Mouse (Mus musculus): ENCODE data around the gene Olfr846. TPM values are rescaled to one million over a fixed set of nuclear protein-coding genes. Genes with fewer than 3 reads are reported as not detected.

Olfr846 gene
- 0.04 TPM for polyA plus RNA-seq (2012; fragmentation: generic; extraction: Trizol)
- long read RNA-seq, experiment 1: 0 reads
- long read RNA-seq, experiment 2: 0 reads

DNA sequence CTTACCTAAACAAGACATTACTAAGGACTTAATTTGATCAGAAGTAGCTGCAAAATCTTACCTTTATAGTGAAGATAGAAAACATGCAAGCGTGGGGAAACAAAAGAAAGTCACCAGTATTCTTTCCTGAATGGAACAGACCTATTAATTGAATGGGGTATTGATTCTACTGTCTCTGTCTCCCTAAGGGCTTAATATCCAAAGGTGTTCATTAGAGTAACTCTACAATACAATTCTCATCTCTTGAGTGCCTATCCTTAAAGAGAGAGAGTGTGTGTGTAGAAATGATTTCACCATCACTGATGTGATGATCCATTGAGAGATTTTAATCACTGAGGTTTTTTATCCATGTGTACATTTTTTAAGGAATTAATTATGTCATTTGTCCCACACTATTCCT, at the start of gene Olfr846:
TSS of gene Olfr846 (minus strand) at position 101 of the 400 bp plus-strand sequence.
- no peak within 1 kb of the TSS for H3ac ChIP-seq (ENCODE audit: control insufficient read depth, insufficient read length, low read depth)
- TF ChIP-seq MYOD1 (IDR thresholded peaks at IDR 0.05; ENCODE audit: control insufficient read depth, insufficient read length, low read depth) (no peak), FOSL1 (IDR thresholded peaks at IDR 0.05; ENCODE audit: insufficient read depth, low read length, poor library complexity, severe bottlenecking) (no peak), CTCF (IDR thresholded peaks at IDR 0.05; ENCODE audit: control insufficient read depth, insufficient read depth, insufficient read length) (no peak), MYOG (IDR thresholded peaks at IDR 0.05; ENCODE audit: control insufficient read depth, extremely low read depth, insufficient read length) (no peak), USF1 (IDR thresholded peaks at IDR 0.05; ENCODE audit: low read depth) (no peak), MAX (IDR thresholded peaks at IDR 0.05) (no peak), CEBPB (IDR thresholded peaks at IDR 0.05; ENCODE audit: low read depth) (no peak)
- no peaks in the 10 kb centered on the region for H3K79me3 ChIP-seq (ENCODE audit: low read depth)
- H3K4me3 ChIP-seq (ENCODE audit: insufficient read depth, poor library complexity, severe bottlenecking): no peak within 1 kb of the TSS
- no peaks in the 10 kb centered on the region for H3K27me3 ChIP-seq (ENCODE audit: control insufficient read depth, insufficient read depth, insufficient read length)
- no peaks in the 10 kb centered on the region for H3K36me3 ChIP-seq (ENCODE audit: control insufficient read depth, insufficient read depth)
- no peaks in the 10 kb centered on the region for H3K79me2 ChIP-seq (ENCODE audit: control insufficient read depth, insufficient read depth)

DNA sequence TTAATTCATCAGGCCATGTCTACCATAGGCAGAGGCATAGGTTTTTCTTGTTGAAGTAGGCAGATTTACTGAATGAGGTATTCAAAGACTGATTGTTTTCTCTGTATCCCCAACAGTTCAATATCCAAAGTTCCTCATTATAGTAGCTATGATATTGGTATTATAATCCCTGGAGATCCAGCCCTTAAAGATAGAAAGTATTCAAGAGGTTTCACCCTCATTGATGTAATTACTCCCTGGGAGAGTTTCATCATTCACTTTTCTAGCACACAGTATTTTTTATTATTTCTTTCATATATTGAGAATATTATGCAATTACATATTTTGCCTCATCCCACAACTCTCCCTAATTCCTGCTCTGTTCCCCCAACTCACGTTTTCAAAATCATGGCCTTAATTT, 14.8 kb upstream of the Olfr846 start, which contains the start of gene Olfr847:
TSS of gene Olfr847 (minus strand) at position 101 of the 400 bp plus-strand sequence.
- Histone ChIP-seq H3K36me3 (ENCODE audit: control insufficient read depth, insufficient read depth) (no peaks in the 10 kb centered on the region), H3K4me3 (ENCODE audit: insufficient read depth, poor library complexity, severe bottlenecking) (no peak within 1 kb of the TSS), H3K27me3 (ENCODE audit: control insufficient read depth, insufficient read depth, insufficient read length) (no peaks in the 10 kb centered on the region), H3K79me2 (ENCODE audit: control insufficient read depth, insufficient read depth) (no peaks in the 10 kb centered on the region), H3ac (ENCODE audit: control insufficient read depth, insufficient read length, low read depth) (no peak within 1 kb of the TSS), H3K79me3 (ENCODE audit: low read depth) (no peaks in the 10 kb centered on the region)
- TF ChIP-seq MYOG (IDR thresholded peaks at IDR 0.05; ENCODE audit: control insufficient read depth, extremely low read depth, insufficient read length) (no peak), MYOD1 (IDR thresholded peaks at IDR 0.05; ENCODE audit: control insufficient read depth, insufficient read length, low read depth) (no peak), CTCF (IDR thresholded peaks at IDR 0.05; ENCODE audit: control insufficient read depth, insufficient read depth, insufficient read length) (no peak), USF1 (IDR thresholded peaks at IDR 0.05; ENCODE audit: low read depth) (no peak), FOSL1 (IDR thresholded peaks at IDR 0.05; ENCODE audit: insufficient read depth, low read length, poor library complexity, severe bottlenecking) (no peak), CEBPB (IDR thresholded peaks at IDR 0.05; ENCODE audit: low read depth) (no peak), MAX (IDR thresholded peaks at IDR 0.05) (no peak)

GRCm38 (mm10) chr9:19336157-19336556, 27.6 kb downstream of the Olfr846 start, which contains the start of gene Olfr845:
Gene Olfr845 (plus strand): TSS chr9:19336457.
- TF ChIP-seq CTCF (IDR thresholded peaks at IDR 0.05; ENCODE audit: control insufficient read depth, insufficient read depth, insufficient read length): no peak
- H3K79me2 ChIP-seq (ENCODE audit: control insufficient read depth, insufficient read depth): no peaks in the 10 kb centered on the region
- no peaks in the 10 kb centered on the region for H3K27me3 ChIP-seq (ENCODE audit: control insufficient read depth, insufficient read depth, insufficient read length)
- H3ac ChIP-seq (ENCODE audit: control insufficient read depth, insufficient read length, low read depth): no peak within 1 kb of the TSS
- H3K36me3 ChIP-seq (ENCODE audit: control insufficient read depth, insufficient read depth): no peaks in the 10 kb centered on the region
- no peak within 1 kb of the TSS for H3K4me3 ChIP-seq (ENCODE audit: insufficient read depth, poor library complexity, severe bottlenecking)
- no peaks in the 10 kb centered on the region for H3K79me3 ChIP-seq (ENCODE audit: low read depth)

DNA sequence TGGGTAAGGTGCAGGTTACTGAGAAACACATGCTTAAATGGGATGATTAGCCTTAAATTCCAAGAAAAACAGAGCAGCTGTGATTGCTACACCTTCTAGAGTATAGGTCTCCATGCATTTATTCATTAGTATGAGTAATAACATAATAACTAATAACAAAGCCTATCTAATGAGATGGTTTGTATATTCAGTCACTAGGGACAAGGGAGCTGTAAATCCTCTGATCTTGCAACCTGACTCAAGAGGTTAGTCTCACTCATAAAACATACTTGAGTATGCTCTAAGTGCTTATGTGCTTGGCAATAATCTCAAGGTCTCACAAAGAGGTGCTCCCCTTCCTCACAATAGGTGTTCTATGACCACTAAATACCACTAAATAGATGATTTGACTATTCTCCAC, 47.8 kb downstream of the Olfr846 start, which contains the start of gene Olfr844:
TSS of gene Olfr844 (plus strand) at position 301 of the 400 bp plus-strand sequence.
- no peaks in the 10 kb centered on the region for H3K79me3 ChIP-seq (ENCODE audit: low read depth)
- no peaks in the 10 kb centered on the region for H3K36me3 ChIP-seq (ENCODE audit: control insufficient read depth, insufficient read depth)
- TF ChIP-seq CTCF (IDR thresholded peaks at IDR 0.05; ENCODE audit: control insufficient read depth, insufficient read depth, insufficient read length): no peak
- no peak for TF ChIP-seq MAX (IDR thresholded peaks at IDR 0.05)
- no peak for TF ChIP-seq MYOD1 (IDR thresholded peaks at IDR 0.05; ENCODE audit: control insufficient read depth, insufficient read length, low read depth)
- TF ChIP-seq FOSL1 (IDR thresholded peaks at IDR 0.05; ENCODE audit: insufficient read depth, low read length, poor library complexity, severe bottlenecking): no peak
- no peak for TF ChIP-seq CEBPB (IDR thresholded peaks at IDR 0.05; ENCODE audit: low read depth)
- no peak for TF ChIP-seq USF1 (IDR thresholded peaks at IDR 0.05; ENCODE audit: low read depth)
- no peak for TF ChIP-seq MYOG (IDR thresholded peaks at IDR 0.05; ENCODE audit: control insufficient read depth, extremely low read depth, insufficient read length)
- H3K4me3 ChIP-seq (ENCODE audit: insufficient read depth, poor library complexity, severe bottlenecking): no peak within 1 kb of the TSS
- no peaks in the 10 kb centered on the region for H3K27me3 ChIP-seq (ENCODE audit: control insufficient read depth, insufficient read depth, insufficient read length)
- H3K79me2 ChIP-seq (ENCODE audit: control insufficient read depth, insufficient read depth): no peaks in the 10 kb centered on the region
- H3ac ChIP-seq (ENCODE audit: control insufficient read depth, insufficient read length, low read depth): no peak within 1 kb of the TSS

Other genes starting within 250 kb of the Olfr846 start
- not detected for gene Olfr836, start 243.6 kb downstream of the Olfr846 start, polyA plus RNA-seq (2012; fragmentation: generic; extraction: Trizol)
- gene Olfr837, start 227.7 kb downstream of the Olfr846 start, polyA plus RNA-seq (2012; fragmentation: generic; extraction: Trizol): not detected
- under 0.01 TPM for gene Olfr839-ps1, start 186.7 kb downstream of the Olfr846 start, polyA plus RNA-seq (2012; fragmentation: generic; extraction: Trizol)
- not detected for gene Olfr843, start 112.0 kb downstream of the Olfr846 start, polyA plus RNA-seq (2012; fragmentation: generic; extraction: Trizol)
- gene Olfr844, start 47.7 kb downstream of the Olfr846 start, polyA plus RNA-seq (2012; fragmentation: generic; extraction: Trizol): not detected
- 0.01 TPM for gene Olfr845, start 27.5 kb downstream of the Olfr846 start, polyA plus RNA-seq (2012; fragmentation: generic; extraction: Trizol)
- 0.04 TPM for gene Olfr847, start 14.7 kb upstream of the Olfr846 start, polyA plus RNA-seq (2012; fragmentation: generic; extraction: Trizol)
- gene Olfr849, start 76.3 kb upstream of the Olfr846 start, polyA plus RNA-seq (2012; fragmentation: generic; extraction: Trizol): 0.01 TPM
- not detected for gene Olfr850, start 114.2 kb upstream of the Olfr846 start, polyA plus RNA-seq (2012; fragmentation: generic; extraction: Trizol)
- not detected for gene Olfr851, start 129.3 kb upstream of the Olfr846 start, polyA plus RNA-seq (2012; fragmentation: generic; extraction: Trizol)
- not detected for gene Olfr853, start 177.1 kb upstream of the Olfr846 start, polyA plus RNA-seq (2012; fragmentation: generic; extraction: Trizol)
- gene Olfr854, start 203.4 kb upstream of the Olfr846 start, polyA plus RNA-seq (2012; fragmentation: generic; extraction: Trizol): not detected
- gene Olfr855, start 218.6 kb upstream of the Olfr846 start, polyA plus RNA-seq (2012; fragmentation: generic; extraction: Trizol): not detected